Mouse (Mus musculus) liver, adult (tissue): Measurements from ENCODE around the gene Adh6b.

Source experiments
- GATA4 ChIP-seq: IDR thresholded peaks from 2 replicates; pipeline ENCODE4 v1.6.1; 2014; ENCODE audit warnings: mild to moderate bottlenecking, low read length; ENCODE audit not compliant: insufficient replicate concordance

Adh6b gene

GRCm38 (mm10) chr3:138341471-138341870 lies at the start of gene Adh6b:
TSS of gene Adh6b (plus strand) at chr3:138341775.
- no peak for TF ChIP-seq GATA4

- TF ChIP-seq GATA4 = no peak
These were observed 48.2 kb upstream of the Adh6b start for GRCm38 (mm10) chr3:138293298-138293895.

GRCm38 (mm10) chr3:138300130-138300529 lies 41.4 kb upstream of the Adh6b start:
- no peak for TF ChIP-seq GATA4

GRCm38 (mm10) chr3:138302676-138303075 lies 38.9 kb upstream of the Adh6b start:
- no peak for TF ChIP-seq GATA4

GRCm38 (mm10) chr3:138303771-138304488 lies 37.6 kb upstream of the Adh6b start:
- no peak for TF ChIP-seq GATA4

GRCm38 (mm10) chr3:138304489-138304871 lies 37.1 kb upstream of the Adh6b start:
- no peak for TF ChIP-seq GATA4

GRCm38 (mm10) chr3:138305486-138306289 lies 35.9 kb upstream of the Adh6b start:
- TF ChIP-seq GATA4 = no peak

GRCm38 (mm10) chr3:138306290-138306683 lies 35.3 kb upstream of the Adh6b start:
- peak; percentile 45; the same call in 1 of the 2 replicates for TF ChIP-seq GATA4

GRCm38 (mm10) chr3:138309910-138310309 lies 31.7 kb upstream of the Adh6b start:
- no peak for TF ChIP-seq GATA4

GRCm38 (mm10) chr3:138311015-138311414 lies 30.6 kb upstream of the Adh6b start:
- TF ChIP-seq GATA4 = no peak

- no peak for TF ChIP-seq GATA4
These were observed 28.6 kb upstream of the Adh6b start, which contains the start of gene Adh6a for GRCm38 (mm10) chr3:138312965-138313364. TSS of gene Adh6a (plus strand) at chr3:138313286.

GRCm38 (mm10) chr3:138316908-138317472 lies 24.6 kb upstream of the Adh6b start:
- TF ChIP-seq GATA4 = no peak

GRCm38 (mm10) chr3:138325001-138325400 lies 16.6 kb upstream of the Adh6b start:
- TF ChIP-seq GATA4 = no peak

- no peak for TF ChIP-seq GATA4
These were observed 16.1 kb upstream of the Adh6b start for GRCm38 (mm10) chr3:138325466-138325865.

GRCm38 (mm10) chr3:138333910-138334309 lies 7.7 kb upstream of the Adh6b start:
- TF ChIP-seq GATA4 = no peak
